Mouse (Mus musculus) limb, embryonic 10.5 days (tissue): ENCODE measurements around the gene Olfr689. TPM values are rescaled to one million over a fixed set of nuclear protein-coding genes. Genes with fewer than 3 reads are reported as not detected.

Experiments
- polyA plus RNA-seq: library from polyadenylated mRNA; unstranded; fragments of >200 nt; fragmentation: Nextera tagmentation; extraction: Ambion mirVana; gene quantifications from 2 replicates; pipeline ENCODE4 v1.2.1, GENCODE M21; 2016

Olfr689 gene
- polyA plus RNA-seq, 1 experiment from 2014 or later = not detected

Other genes starting within 250 kb of the Olfr689 start
- gene Olfr678, start 246.7 kb upstream of the Olfr689 start, polyA plus RNA-seq = not detected in 2 replicates
- not detected in 2 replicates for gene Olfr679, start 230.0 kb upstream of the Olfr689 start, polyA plus RNA-seq
- gene Olfr680-ps1, start 218.3 kb upstream of the Olfr689 start, polyA plus RNA-seq = not detected in 2 replicates
- gene Olfr681, start 194.3 kb upstream of the Olfr689 start, polyA plus RNA-seq = not detected in 2 replicates
- gene Olfr683, start 164.2 kb upstream of the Olfr689 start, polyA plus RNA-seq = not detected in 2 replicates
- not detected in 2 replicates for gene Olfr684, start 147.5 kb upstream of the Olfr689 start, polyA plus RNA-seq
- gene Olfr685, start 125.2 kb upstream of the Olfr689 start, polyA plus RNA-seq = not detected in 2 replicates
- gene Olfr686, start 103.7 kb upstream of the Olfr689 start, polyA plus RNA-seq = not detected in 2 replicates
- gene Olfr688, start 23.1 kb upstream of the Olfr689 start, polyA plus RNA-seq = not detected in 2 replicates
- not detected in 2 replicates for gene Olfr690, start 22.9 kb downstream of the Olfr689 start, polyA plus RNA-seq
- 0.14 and 0.15 TPM in 2 replicates for gene Olfr691, start 31.1 kb downstream of the Olfr689 start, polyA plus RNA-seq
- gene Olfr692, start 57.1 kb downstream of the Olfr689 start, polyA plus RNA-seq = not detected in 2 replicates
- gene Gm5901, start 63.9 kb downstream of the Olfr689 start, polyA plus RNA-seq = not detected in 2 replicates
- gene Fam160a2, start 88.9 kb downstream of the Olfr689 start, polyA plus RNA-seq = 45.9 and 47.0 TPM in 2 replicates
- gene Cnga4, start 93.4 kb downstream of the Olfr689 start, polyA plus RNA-seq = 0.05 TPM in 1 of 2 replicates, not detected in the other
- 0.05 TPM in 2 replicates for gene Cckbr, start 114.6 kb downstream of the Olfr689 start, polyA plus RNA-seq
- gene Cavin3, start 171.1 kb downstream of the Olfr689 start, polyA plus RNA-seq = 20.4 and 21.6 TPM in 2 replicates
- gene Smpd1, start 243.2 kb downstream of the Olfr689 start, polyA plus RNA-seq = 26.1 and 31.9 TPM in 2 replicates